Mouse (Mus musculus) cerebellum, adult 18-20 months (tissue): ENCODE results near the gene Eml1.
A peak's percentile ranks its signal among the peaks of the same experiment; 100 is the strongest.

Experiments used
- DNase-seq, 2 experiments: peaks; one replicate each; pipeline ENCODE4 v3.0.0; 2021

The Eml1 gene

DNA sequence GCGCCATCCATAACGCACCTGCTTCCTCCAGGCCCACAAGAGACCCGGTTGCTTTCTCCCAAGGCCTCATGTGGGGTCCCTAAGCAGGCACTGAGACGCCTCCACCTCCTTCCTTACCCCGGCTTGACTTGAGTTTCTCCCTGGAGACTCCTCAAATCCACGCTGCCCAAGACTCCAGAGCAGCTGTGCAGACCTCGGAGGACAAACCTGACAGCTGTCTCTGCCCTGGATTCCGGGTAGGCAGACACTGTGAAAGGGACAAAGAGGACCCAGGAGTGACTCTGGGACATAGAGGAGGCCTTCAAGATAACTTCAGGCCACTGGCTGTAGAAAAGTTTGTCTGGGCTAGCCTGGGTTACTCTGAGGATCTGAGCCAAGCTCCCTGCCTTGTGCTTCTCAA lies 3.9 kb downstream of the Eml1 start:
- no peak for DNase-seq

DNA sequence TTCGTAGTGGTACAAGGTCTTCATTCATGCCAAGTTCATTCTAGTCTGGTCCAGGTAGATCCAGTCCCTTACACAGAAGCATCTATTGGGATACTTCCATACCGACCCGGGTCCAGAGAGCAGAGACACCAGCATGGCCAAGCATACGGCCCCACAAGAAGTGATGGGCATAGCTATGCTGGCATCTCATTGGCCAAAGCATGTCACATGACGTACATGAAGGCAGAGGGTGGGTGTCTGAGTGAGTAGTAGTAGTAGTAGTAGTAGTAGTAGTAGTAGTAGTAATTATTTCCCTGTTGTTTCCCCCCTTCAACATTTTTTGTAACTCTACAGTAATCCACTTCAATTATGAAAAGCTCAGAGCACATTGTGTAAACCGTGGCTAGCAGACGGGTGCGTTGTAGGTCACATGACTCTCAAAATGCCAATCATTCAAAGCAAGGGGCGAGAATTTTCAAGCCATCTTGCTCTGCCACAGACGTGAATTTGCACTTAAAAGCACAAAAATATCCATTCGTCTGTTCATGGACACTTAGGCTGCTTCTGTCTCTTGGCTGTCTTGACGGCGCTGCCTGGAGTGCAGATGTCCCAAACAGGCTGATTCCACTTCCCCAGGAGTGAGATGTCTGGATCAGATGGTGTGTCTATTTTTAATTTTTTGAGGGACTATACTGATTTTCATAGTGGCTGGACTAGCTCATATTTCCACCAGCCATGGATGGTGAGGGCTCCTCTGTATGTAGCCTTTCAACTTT lies 7.8 kb downstream of the Eml1 start:
- DNase-seq = no peak

DNA sequence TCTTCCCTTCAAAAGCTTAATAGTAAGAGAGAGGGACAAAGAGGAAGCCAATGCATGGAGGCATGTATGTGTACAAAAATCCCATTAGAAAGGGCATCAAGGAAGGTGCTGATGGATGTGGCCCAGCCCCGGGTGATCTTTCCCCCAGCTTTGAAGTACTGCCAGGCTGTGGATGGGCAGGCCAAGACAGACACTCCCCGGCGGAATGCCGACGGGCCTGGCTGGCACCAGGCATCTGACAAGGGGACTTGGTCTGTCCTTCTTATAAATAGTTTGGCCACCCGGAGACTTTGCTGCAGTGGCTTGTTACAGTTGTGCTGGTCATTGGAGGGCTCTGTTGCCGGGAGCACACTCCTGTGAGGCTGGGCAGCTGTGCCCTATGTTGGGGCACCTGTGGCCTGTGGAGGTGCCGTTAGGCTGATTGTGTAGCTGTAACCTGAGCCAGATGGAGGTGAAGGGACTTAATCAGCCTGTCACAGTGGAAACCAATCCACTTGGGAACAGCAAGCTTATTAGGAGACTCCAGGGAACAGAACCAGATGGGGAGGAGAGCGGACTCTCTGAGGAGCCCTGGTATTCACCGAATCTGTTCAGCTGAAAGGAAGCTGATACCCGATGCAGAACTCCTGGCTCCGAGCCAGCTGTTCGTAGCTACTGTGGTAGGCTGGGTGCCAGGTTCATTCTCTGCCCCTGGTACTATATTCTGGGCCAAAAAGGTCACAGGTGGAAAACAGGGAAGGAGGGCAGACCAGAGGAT lies 15.9 kb downstream of the Eml1 start:
- no peak for DNase-seq

DNA sequence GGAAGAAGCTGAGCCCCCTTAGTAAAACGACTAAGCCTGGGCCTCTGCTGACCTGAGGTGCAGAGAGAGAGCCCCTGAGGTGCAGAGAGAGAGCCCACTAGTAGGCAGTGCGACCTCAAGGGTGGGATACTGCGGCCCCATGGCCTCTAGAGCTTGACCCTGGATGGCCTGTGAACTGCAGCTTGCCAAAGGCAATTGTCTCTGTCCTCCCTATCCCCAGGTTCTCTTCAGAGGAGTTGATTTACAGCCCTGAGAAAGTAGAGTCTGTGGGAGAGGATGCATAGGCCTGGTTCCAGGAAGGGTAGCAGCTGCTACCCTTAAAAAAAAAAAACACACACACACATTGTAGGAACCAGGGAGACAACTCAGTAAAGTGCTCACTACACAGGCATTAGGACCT lies 19.0 kb downstream of the Eml1 start:
- DNase-seq = no peak

DNA sequence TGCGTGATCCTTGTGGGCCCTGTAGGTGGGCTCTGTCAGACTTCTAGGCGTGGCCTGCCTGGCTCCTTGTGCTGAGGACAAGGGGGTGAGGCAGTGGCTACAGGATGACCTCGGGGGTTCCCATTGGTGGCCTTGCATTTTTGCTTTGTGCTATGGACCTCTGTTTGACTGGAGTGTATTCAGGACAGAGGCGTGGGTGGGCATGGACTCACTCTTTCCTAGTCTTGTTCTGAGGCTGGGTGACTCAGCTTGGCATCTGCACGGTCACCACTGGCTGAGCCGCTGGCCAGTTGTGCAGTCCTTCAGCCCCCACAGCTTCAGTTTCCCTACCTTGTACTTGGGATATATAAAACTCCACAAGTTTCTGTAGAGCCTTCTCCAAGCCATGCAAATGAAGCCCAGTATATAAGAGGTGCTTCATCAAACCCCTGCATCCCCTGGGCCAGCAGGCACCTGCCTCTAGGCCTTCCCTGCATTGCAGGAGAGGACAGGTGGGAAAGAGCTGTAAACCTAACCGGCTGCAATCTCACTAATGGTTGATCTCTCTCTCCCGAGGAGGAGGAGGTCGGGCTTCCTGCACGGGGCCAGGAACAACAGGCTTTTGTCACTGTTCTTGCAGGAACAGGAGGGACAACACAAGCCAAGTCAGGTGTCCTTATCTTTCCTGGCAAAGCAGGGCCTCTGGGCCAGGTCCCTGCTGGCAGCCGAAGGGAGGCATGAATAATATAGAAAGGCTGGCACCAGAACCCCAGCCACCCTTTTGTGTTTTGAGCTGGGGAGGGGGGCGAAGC lies 21.7 kb downstream of the Eml1 start:
- peak in 1 of 2 experiments; percentile 36 for DNase-seq

DNA sequence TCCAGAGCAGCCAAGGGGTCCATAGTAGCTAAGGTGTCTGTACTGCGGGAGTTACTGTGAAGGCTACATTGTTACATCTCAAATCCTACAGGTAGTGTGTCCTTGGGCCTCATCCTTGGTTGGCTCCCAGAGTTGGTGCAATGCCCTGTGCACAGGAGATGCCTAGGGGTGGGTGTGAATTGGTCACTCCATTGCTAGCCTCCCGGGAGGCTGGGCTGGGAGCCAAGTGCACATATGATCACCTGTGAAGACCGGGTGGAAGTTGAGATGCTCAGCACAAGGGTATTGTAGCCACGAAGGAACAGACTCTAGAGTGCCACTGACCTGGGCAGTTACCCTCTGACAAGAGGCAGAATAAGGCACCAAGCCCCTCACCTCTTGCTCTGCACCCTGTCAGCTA lies 22.3 kb downstream of the Eml1 start:
- DNase-seq = peak; percentile 38 to 45

DNA sequence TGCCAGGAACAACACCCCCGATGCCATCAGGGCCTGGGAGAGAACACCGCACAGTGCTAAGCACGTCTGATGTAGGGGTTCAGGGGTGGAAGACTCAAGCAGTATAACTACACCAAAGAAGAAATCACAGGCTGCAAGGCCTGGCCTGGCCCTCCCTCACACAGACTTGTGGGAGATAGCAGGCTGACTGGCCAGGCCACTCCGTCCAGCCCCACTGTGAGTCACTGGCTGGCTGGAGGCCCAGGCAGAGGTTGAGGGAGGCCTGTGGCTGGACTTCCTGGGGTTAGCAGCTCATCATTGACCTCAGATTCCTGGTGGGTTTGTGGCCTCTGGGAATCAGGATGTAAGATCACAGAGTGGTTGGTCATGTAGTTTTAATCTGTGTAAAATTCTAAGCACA lies 22.9 kb downstream of the Eml1 start:
- DNase-seq = peak; percentile 49 to 50

DNA sequence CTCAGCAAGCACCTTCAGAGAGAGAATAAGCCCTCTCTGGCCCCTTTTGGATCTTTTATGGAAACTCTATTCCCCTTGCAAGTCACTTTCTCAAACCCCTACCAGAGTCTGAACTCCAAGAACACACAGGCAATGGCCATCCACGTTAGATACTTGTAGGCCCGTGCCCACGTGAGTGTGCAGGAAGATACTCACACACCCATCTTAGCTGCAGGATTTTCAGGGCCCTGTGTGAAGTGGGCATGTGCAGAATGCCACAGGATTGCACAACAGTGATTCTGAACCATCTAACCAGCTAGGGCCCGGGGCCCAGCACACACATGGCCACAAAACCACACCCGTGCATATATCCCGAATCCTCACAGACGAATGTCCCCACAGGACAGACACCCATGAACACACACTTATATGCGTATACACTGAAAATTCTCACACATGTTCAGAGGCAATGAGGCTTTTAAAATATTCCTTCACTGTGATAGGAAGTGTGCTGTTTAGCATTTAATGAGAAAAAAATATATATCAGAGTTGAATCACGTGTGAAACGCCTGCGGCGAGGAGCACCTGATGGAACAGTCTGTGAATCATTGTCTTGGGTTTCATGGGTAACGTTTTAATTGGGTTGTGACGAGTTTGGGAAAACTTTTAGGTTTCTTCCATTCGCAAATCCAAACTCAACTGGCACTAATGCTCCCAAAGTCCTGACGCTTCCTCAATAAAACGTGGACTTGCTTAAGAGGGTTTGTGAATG lies 24.0 kb downstream of the Eml1 start:
- no peak for DNase-seq

DNA sequence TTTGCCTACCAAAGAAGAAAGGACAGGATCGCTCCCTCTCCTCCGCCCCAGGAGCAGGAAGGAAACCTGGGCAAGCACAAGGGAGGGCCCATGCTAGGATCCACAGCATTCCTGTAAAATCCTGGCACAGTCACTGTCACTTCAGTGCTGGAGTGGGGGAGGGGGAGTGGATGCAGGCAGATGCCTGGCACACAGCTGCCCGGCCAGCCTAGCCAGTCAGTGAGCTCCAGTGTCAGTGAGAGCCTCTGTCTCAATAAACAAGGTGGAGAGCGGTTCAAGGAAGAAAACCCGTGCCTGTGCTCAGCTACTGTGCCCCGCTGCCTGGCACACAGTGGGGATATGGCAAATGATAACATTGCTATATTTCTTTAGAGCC lies 24.5 kb downstream of the Eml1 start:
- no peak for DNase-seq

DNA sequence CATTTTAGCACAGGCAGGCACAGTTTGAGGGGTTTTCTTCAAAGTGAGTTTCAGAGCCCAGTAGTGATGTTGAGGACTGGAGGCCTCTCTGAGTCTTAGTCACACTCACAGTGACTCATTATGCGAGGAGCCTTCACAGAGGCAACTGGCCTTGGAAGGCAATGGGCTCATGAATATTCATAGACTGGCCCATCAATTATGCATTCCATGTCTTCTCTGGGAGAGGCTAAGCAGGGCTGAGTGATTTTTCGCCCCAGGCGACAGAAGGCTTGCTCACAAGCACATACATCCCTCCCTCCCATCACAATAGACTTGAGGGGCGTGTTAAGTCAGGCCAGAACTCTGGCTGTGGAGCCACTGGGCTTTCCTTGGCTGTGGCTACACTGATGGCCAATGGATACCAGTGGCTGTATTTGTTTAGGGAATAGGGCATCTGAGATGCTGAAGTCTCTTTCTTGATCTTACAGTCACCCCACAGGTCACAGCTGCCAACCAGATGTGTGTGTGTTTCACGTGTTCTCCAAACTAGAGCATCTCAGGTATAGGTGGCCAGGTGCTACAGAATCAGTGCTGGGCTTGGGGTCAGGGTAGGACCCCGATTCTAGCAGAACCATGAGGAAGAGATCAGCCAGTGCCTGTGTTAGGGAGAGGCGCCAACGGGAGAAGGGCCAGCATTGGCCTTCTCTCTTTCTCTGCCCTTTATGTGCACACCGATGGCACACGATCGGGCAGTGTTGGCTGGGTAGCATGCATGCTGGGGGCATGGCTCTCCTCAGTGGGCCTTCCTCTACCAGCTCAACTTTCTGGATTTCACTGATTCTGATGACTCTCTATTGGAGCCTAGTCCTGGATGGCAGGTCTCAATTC lies 25.6 kb downstream of the Eml1 start:
- DNase-seq = no peak

DNA sequence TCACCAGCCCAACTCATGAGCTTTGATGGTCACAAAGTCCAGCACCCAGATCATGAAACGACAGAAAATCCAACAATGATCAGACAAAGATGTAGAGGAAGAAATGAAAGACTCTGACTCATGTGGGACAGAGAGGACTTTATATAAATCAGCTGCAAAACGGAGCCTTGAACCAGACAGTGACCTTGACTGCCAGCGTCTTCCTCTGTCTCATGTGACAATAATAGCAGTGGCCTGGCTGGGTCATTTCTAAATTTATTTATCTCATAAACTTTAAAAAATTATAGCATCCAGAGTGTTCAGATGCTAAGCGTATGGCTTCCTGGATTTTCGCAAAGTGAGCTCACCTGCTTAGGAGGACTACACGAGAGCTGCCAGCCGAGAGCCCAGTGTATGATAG lies 27.9 kb downstream of the Eml1 start:
- DNase-seq = no peak

DNA sequence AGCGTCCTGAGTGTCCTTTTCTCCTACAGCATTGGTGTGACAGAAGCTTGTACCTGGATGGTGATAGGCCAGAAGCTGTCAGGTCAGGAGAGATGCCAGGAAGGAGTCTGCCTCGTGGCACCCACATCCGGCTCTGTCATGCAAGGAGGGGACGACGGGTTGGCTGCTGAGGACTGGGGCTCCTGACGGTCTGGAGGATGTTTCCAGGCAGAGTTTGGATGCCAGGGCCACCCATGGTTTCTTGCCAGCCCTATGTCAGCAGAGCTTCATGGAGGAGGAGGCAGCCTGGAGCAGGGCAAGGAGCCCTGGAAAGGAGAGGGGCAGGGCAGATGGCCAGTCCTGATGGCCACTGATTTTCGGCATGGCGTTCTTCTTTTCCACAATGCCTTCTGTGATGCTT lies 28.4 kb downstream of the Eml1 start:
- peak; percentile 55 to 58 for DNase-seq

DNA sequence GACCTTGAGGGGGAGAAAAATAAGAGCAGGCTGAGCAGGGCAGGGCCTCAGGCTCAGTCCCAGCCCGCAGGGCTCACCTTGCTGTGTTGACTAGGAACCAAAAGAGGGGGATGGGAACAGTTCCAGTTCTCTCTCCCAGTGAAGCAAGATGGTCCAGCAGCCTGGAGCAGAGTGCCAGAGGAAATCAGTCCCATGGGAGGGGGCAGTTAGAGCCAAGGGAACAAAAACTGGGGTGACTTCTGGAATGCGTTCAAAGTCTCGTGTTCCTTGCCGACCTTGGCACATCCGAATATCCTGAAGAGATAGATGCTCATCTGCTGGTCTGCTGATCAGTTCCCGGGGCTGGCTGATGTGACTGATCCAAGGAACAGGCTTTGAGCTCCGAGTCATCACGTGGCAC lies 30.2 kb downstream of the Eml1 start:
- no peak for DNase-seq

DNA sequence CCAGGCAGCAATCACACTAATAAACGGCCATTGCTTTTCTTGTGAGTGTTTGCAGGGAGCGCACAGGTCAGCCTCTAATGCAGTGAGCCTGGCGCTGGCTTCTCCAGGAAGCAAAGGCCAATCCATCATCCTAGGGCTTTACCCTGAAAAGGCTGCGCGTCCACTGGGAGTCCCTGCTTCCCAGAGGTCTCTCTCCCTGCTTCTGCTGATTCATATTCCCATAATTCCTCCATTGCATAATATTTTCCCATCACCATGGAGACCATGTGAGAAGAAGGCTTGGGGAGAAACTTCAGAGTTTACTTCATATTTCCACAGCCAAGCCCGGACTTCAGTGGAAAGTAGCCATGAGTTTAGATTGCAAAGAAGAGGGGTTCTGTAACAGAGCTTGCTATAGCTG lies 33.2 kb downstream of the Eml1 start:
- no peak for DNase-seq

DNA sequence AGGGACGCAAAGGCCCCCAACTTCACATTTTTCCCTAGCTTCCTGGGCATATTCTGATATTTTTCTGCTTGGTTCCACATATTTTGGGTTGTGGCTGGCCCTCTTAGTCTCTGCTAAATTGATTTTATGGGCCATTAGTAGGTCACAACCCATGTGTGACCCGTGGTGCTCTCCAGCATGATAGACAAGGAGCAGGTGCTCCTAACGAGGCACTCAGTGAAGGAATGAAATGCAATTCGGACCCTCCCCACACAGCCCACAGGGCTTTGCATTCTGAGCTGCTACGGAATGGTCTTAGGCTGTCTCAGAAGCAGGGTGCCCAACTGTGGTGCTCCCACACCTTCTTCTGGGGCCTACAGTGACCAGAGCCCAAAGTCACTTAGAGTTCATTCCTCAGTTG lies 38.3 kb downstream of the Eml1 start:
- DNase-seq = no peak

DNA sequence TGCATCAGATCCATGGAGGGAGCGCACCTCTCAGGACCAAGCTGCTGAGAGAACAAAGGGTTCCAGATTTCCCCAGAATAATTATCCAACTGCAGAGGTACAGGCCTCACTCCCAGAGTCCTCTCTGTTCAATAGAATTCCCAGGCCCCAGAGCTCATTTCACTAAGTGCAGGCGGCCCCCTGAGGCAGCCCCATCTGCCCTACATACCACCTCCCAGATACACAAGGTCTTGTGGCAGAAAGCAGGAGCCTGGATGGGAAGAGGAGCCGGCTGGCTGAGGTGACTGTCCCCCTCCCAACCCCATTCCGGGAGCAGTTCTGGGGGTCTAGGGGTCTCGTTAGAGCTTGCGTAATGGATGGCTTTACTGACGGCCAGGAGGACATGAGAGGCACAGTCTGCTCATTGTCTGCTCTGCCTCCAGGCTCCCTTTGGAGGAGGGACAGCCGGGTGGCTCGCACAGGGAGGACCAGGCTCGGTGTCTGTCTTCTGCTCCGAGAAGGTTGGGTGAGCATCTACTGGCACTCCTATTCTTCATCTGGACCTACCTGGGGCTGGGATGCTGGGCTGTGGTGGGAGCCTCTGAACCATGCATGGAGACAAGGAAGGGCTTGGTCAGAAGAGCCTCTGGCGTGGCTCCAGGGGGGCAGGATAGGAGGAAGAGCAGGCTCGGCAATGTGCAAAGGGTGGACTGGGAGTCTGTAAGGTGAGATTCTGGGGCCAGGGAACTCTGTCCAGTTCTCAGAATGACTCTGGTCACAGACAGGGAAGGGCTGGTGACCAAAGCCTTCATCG lies 39.9 kb downstream of the Eml1 start:
- no peak for DNase-seq

DNA sequence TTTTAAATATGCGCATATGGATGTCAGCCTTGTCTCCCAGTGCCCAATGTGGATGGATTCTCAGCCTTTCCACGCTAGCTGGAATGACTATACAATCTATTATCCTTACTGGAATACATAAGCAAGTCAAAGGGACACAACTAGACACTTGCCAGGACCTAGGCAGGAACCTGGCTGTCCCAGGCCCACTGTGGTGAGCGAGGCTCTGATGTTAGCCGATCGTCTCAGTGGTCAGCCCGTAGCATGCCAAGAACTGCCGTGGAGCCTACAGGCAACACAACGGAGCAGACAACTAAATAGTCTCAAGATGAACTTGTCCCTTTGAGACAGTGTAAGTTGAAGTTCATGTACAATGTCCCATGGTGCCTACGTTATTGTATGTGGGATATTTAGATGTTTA lies 44.2 kb downstream of the Eml1 start:
- DNase-seq = no peak

DNA sequence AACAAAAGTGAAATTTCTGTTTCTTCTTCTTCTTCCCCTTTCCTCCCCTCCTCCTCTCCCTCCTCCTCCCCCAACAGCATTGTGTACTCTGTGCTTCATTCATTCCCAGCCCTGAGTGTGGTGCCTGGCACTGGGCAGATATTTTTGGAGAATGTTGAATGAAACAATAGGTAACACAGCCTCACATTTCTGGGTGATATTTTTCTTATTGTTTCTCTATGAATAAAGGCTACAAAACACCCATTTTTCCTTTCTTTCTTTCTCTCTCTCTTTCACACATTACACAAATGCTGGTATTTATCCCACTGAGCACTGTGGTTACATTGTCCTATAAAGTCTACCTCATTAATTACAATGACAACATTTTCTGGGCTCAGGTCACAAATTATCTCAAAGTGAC lies 48.8 kb downstream of the Eml1 start:
- no peak for DNase-seq

DNA sequence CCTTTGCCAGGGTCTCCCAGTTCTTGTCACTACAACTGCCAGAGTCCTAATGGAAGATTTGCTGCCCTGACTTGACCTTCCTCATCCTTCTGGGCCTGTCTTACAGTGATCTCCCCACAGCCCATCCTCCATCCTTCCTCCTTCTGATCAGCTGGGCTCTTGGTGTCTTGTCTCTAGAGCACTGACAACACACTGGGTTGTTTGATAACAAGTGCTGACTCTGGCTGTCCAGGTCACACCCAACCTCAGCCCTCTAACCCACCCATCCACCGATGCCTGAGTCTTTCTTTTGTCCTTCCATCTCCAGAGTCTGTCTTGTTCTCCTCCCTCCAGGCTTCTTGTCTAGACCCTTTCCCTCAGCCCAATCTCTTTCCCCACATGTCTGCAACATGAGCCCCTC lies 50.7 kb downstream of the Eml1 start:
- DNase-seq = no peak

DNA sequence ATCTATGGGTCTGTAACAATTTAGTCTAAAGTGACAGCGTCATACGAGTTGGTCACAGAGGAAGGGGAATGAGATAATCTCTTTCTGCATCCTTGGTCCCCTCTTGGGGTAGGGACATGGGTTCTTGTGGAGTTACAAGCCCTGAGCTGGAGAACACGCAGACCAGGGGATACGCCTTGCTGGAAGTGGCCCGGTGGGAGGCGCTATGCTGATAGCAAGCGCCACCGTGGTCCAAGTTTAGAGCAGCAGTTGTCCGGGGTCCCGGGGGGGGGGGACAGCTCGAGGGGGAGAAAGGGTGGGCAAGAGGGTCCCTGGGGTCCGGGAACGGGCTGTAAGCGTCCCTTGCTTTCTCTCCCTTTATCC lies 51.7 kb downstream of the Eml1 start:
- peak; percentile 59 to 64 for DNase-seq
